Mouse (Mus musculus): ENCODE results near the gene Zfp609. TPM values are rescaled to one million over a fixed set of nuclear protein-coding genes. Genes with fewer than 3 reads are reported as not detected.
A peak's percentile ranks its signal among the peaks of the same experiment; 100 is the strongest.

Gene Zfp609
- 8.0 and 8.8 TPM in 2 replicates for polyA plus RNA-seq (2014; fragmentation: Nextera tagmentation; extraction: Ambion mirVana)

GRCm38 (mm10) chr9:65827344-65828015 lies at the start of gene Zfp609:
Gene Zfp609, minus strand, starts transcription at chr9:65827564.
- peak within 1 kb of the TSS; percentile 100 for H3K27ac ChIP-seq
- peak; percentile 100 for DNase-seq (ENCODE audit: low spot score)
- H3K4me1 ChIP-seq (replicated peaks; ENCODE audit: control insufficient read depth, insufficient read depth, low read length), result peaks cover 38% of the 10 kb centered on the region
- peak within 1 kb of the TSS; percentile 82 for H3K4me2 ChIP-seq (replicated peaks)
- peak; percentile 87 for ATAC-seq (ENCODE audit: low FRiP score)
- H3K27me3 ChIP-seq (ENCODE audit: control insufficient read depth, insufficient read depth, low read length), result no peaks in the 10 kb centered on the region
- no peaks in the 10 kb centered on the region for H3K36me3 ChIP-seq (replicated peaks; ENCODE audit: control insufficient read depth, insufficient read depth)
- peak within 1 kb of the TSS; percentile 84 for H3K4me3 ChIP-seq (replicated peaks; ENCODE audit: low read length)
- 0% methylated on average over 45 of the region's 76 CpGs for WGBS
- no peaks in the 10 kb centered on the region for H3K9me3 ChIP-seq (ENCODE audit: control insufficient read depth, low read length)
- H3K9ac ChIP-seq, result peak within 1 kb of the TSS; percentile 98

- ATAC-seq (ENCODE audit: low FRiP score) (no peak), DNase-seq (ENCODE audit: low spot score) (no peak)
- H3K4me3 ChIP-seq (replicated peaks; ENCODE audit: low read length), result no peak overlapping the region
- 57% methylated on average over 1 of the region's 1 CpGs for WGBS
- no peak overlapping the region for H3K9ac ChIP-seq
- H3K4me2 ChIP-seq (replicated peaks), result no peak overlapping the region
- no peak overlapping the region for H3K27ac ChIP-seq
- no peaks in the 10 kb centered on the region for H3K27me3 ChIP-seq (ENCODE audit: control insufficient read depth, insufficient read depth, low read length)
- no peaks in the 10 kb centered on the region for H3K9me3 ChIP-seq (ENCODE audit: control insufficient read depth, low read length)
- peaks cover 57% of the 10 kb centered on the region for H3K36me3 ChIP-seq (replicated peaks; ENCODE audit: control insufficient read depth, insufficient read depth)
- no peaks in the 10 kb centered on the region for H3K4me1 ChIP-seq (replicated peaks; ENCODE audit: control insufficient read depth, insufficient read depth, low read length)
These were observed 32.3 kb upstream of the Zfp609 start for GRCm38 (mm10) chr9:65859656-65860055.

GRCm38 (mm10) chr9:65850203-65850602 lies 22.8 kb upstream of the Zfp609 start:
- peak; percentile 84 for DNase-seq (ENCODE audit: low spot score)
- no peak for ATAC-seq (ENCODE audit: low FRiP score)
- WGBS, result 14% methylated on average over 1 of the region's 1 CpGs

GRCm38 (mm10) chr9:65848154-65848553 lies 20.8 kb upstream of the Zfp609 start:
- DNase-seq (ENCODE audit: low spot score) (no peak), ATAC-seq (ENCODE audit: low FRiP score) (no peak)
- H3K27me3 ChIP-seq (ENCODE audit: control insufficient read depth, insufficient read depth, low read length), result no peaks in the 10 kb centered on the region
- no peak overlapping the region for H3K27ac ChIP-seq
- no peak overlapping the region for H3K4me2 ChIP-seq (replicated peaks)
- peaks cover 7% of the 10 kb centered on the region; the same call in 1 of the 2 replicates for H3K4me1 ChIP-seq (replicated peaks; ENCODE audit: control insufficient read depth, insufficient read depth, low read length)
- no peaks in the 10 kb centered on the region for H3K9me3 ChIP-seq (ENCODE audit: control insufficient read depth, low read length)
- no peak overlapping the region for H3K4me3 ChIP-seq (replicated peaks; ENCODE audit: low read length)
- no peak overlapping the region for H3K9ac ChIP-seq
- H3K36me3 ChIP-seq (replicated peaks; ENCODE audit: control insufficient read depth, insufficient read depth), result peaks cover 40% of the 10 kb centered on the region

More at GRCm38 (mm10) chr9:65850203-65850602, 22.8 kb upstream of the Zfp609 start:
- Histone ChIP-seq H3K27ac (no peak overlapping the region), H3K4me2 (replicated peaks) (no peak overlapping the region), H3K4me1 (replicated peaks; ENCODE audit: control insufficient read depth, insufficient read depth, low read length) (peaks cover 7% of the 10 kb centered on the region; the same call in 1 of the 2 replicates), H3K9me3 (ENCODE audit: control insufficient read depth, low read length) (no peaks in the 10 kb centered on the region), H3K9ac (no peak overlapping the region), H3K36me3 (replicated peaks; ENCODE audit: control insufficient read depth, insufficient read depth) (peaks cover 56% of the 10 kb centered on the region), H3K4me3 (replicated peaks; ENCODE audit: low read length) (no peak overlapping the region), H3K27me3 (ENCODE audit: control insufficient read depth, insufficient read depth, low read length) (no peaks in the 10 kb centered on the region)

- no peak for DNase-seq (ENCODE audit: low spot score)
- no peak; the same call in 1 of the 2 replicates for ATAC-seq (ENCODE audit: low FRiP score)
- Histone ChIP-seq H3K4me3 (replicated peaks; ENCODE audit: low read length) (no peak overlapping the region), H3K4me1 (replicated peaks; ENCODE audit: control insufficient read depth, insufficient read depth, low read length) (peaks cover 7% of the 10 kb centered on the region; the same call in 1 of the 2 replicates), H3K9me3 (ENCODE audit: control insufficient read depth, low read length) (no peaks in the 10 kb centered on the region), H3K4me2 (replicated peaks) (no peak overlapping the region), H3K36me3 (replicated peaks; ENCODE audit: control insufficient read depth, insufficient read depth) (peaks cover 12% of the 10 kb centered on the region; the same call in 1 of the 2 replicates), H3K27ac (no peak overlapping the region), H3K9ac (no peak overlapping the region), H3K27me3 (ENCODE audit: control insufficient read depth, insufficient read depth, low read length) (no peaks in the 10 kb centered on the region)
- 41% methylated on average over 7 of the region's 7 CpGs for WGBS
These were observed 17.2 kb upstream of the Zfp609 start for GRCm38 (mm10) chr9:65844421-65845165.

- Histone ChIP-seq H3K9me3 (ENCODE audit: control insufficient read depth, low read length) (no peaks in the 10 kb centered on the region), H3K36me3 (replicated peaks; ENCODE audit: control insufficient read depth, insufficient read depth) (peaks cover 15% of the 10 kb centered on the region), H3K4me2 (replicated peaks) (no peak overlapping the region), H3K27me3 (ENCODE audit: control insufficient read depth, insufficient read depth, low read length) (no peaks in the 10 kb centered on the region), H3K4me3 (replicated peaks; ENCODE audit: low read length) (no peak overlapping the region), H3K9ac (no peak overlapping the region), H3K4me1 (replicated peaks; ENCODE audit: control insufficient read depth, insufficient read depth, low read length) (0 out of 2 replicates have a peak, but pooled peaks cover 4% of the 10 kb centered on the region), H3K27ac (no peak overlapping the region)
- DNase-seq (ENCODE audit: low spot score) (no peak), ATAC-seq (ENCODE audit: low FRiP score) (no peak)
- WGBS, result 100% methylated on average over 1 of the region's 1 CpGs
These were observed 12.5 kb upstream of the Zfp609 start for GRCm38 (mm10) chr9:65839841-65840240.

GRCm38 (mm10) chr9:65836916-65837315 lies 9.6 kb upstream of the Zfp609 start:
- Histone ChIP-seq H3K36me3 (replicated peaks; ENCODE audit: control insufficient read depth, insufficient read depth) (peaks cover 15% of the 10 kb centered on the region), H3K9me3 (ENCODE audit: control insufficient read depth, low read length) (no peaks in the 10 kb centered on the region), H3K27ac (no peak overlapping the region), H3K4me2 (replicated peaks) (no peak overlapping the region), H3K27me3 (ENCODE audit: control insufficient read depth, insufficient read depth, low read length) (no peaks in the 10 kb centered on the region), H3K9ac (no peak overlapping the region), H3K4me3 (replicated peaks; ENCODE audit: low read length) (no peak overlapping the region), H3K4me1 (replicated peaks; ENCODE audit: control insufficient read depth, insufficient read depth, low read length) (0 out of 2 replicates have a peak, but pooled peaks cover 9% of the 10 kb centered on the region)
- ATAC-seq (ENCODE audit: low FRiP score), result no peak
- DNase-seq (ENCODE audit: low spot score), result no peak

- Histone ChIP-seq H3K9ac (no peak overlapping the region), H3K36me3 (replicated peaks; ENCODE audit: control insufficient read depth, insufficient read depth) (peaks cover 15% of the 10 kb centered on the region), H3K4me3 (replicated peaks; ENCODE audit: low read length) (no peak overlapping the region), H3K27me3 (ENCODE audit: control insufficient read depth, insufficient read depth, low read length) (no peaks in the 10 kb centered on the region), H3K4me2 (replicated peaks) (no peak overlapping the region), H3K27ac (no peak overlapping the region), H3K4me1 (replicated peaks; ENCODE audit: control insufficient read depth, insufficient read depth, low read length) (0 out of 2 replicates have a peak, but pooled peaks cover 9% of the 10 kb centered on the region), H3K9me3 (ENCODE audit: control insufficient read depth, low read length) (no peaks in the 10 kb centered on the region)
- 40% methylated on average over 10 of the region's 10 CpGs for WGBS
- DNase-seq (ENCODE audit: low spot score), result no peak
- no peak for ATAC-seq (ENCODE audit: low FRiP score)
These were observed 7.4 kb upstream of the Zfp609 start for GRCm38 (mm10) chr9:65834628-65835354.

- DNase-seq (ENCODE audit: low spot score) (no peak), ATAC-seq (ENCODE audit: low FRiP score) (no peak)
- no peak overlapping the region; the same call in 1 of the 2 replicates for H3K27ac ChIP-seq
- H3K4me1 ChIP-seq (replicated peaks; ENCODE audit: control insufficient read depth, insufficient read depth, low read length), result 0 out of 2 replicates have a peak, but pooled peaks cover 9% of the 10 kb centered on the region
- no peaks in the 10 kb centered on the region for H3K9me3 ChIP-seq (ENCODE audit: control insufficient read depth, low read length)
- H3K9ac ChIP-seq, result no peak overlapping the region
- H3K36me3 ChIP-seq (replicated peaks; ENCODE audit: control insufficient read depth, insufficient read depth), result peaks cover 15% of the 10 kb centered on the region
- H3K27me3 ChIP-seq (ENCODE audit: control insufficient read depth, insufficient read depth, low read length), result no peaks in the 10 kb centered on the region
- no peak overlapping the region for H3K4me2 ChIP-seq (replicated peaks)
- no peak overlapping the region for H3K4me3 ChIP-seq (replicated peaks; ENCODE audit: low read length)
These were observed 6.3 kb upstream of the Zfp609 start for GRCm38 (mm10) chr9:65833640-65834039.
